Mouse (Mus musculus) layer of hippocampus, postnatal 36 days (tissue): ENCODE results near the gene Btnl10. TPM values are rescaled to one million over a fixed set of nuclear protein-coding genes. Genes with fewer than 3 reads are reported as not detected.

Source experiments
- DNase-seq, 2 experiments: peaks; one replicate each; pipeline ENCODE4 v3.0.0; 2022
- microRNA-seq, 2 experiments: library from miRNA; unstranded; fragments of <30 nt; microRNA quantifications; one replicate each; pipeline ENCODE4 v1.2.0; 2021
- total RNA-seq, 2 experiments: library from RNA; stranded (reverse); gene quantifications; 2 replicates each; pipeline ENCODE4 v1.2.3; 2021

Gene Btnl10
- total RNA-seq, 2 experiments from 2014 or later = 0.12 TPM; not detected in 1

- peak; percentile 73 to 75 for DNase-seq
Measured at GRCm38 (mm10) chr11:58959921-58960465, 42.3 kb downstream of the Btnl10 start.

GRCm38 (mm10) chr11:58961364-58962177 lies 43.9 kb downstream of the Btnl10 start:
- DNase-seq = no peak

GRCm38 (mm10) chr11:58963543-58963942 lies 45.8 kb downstream of the Btnl10 start:
- DNase-seq = no peak

GRCm38 (mm10) chr11:58964216-58964615 lies 46.5 kb downstream of the Btnl10 start:
- no peak for DNase-seq

- DNase-seq = no peak
Measured at GRCm38 (mm10) chr11:58965001-58965760, 47.5 kb downstream of the Btnl10 start.

GRCm38 (mm10) chr11:58967346-58967745 lies 49.6 kb downstream of the Btnl10 start:
- DNase-seq = no peak

- DNase-seq = no peak
Measured at GRCm38 (mm10) chr11:58968551-58968950, 50.8 kb downstream of the Btnl10 start.

GRCm38 (mm10) chr11:58969027-58969426 lies 51.3 kb downstream of the Btnl10 start:
- no peak for DNase-seq

GRCm38 (mm10) chr11:58969659-58970058 lies 52.0 kb downstream of the Btnl10 start:
- no peak for DNase-seq

GRCm38 (mm10) chr11:58970831-58971530 lies 53.3 kb downstream of the Btnl10 start:
- no peak for DNase-seq

- no peak for DNase-seq
Measured at GRCm38 (mm10) chr11:58971796-58972195, 54.1 kb downstream of the Btnl10 start.

- no peak for DNase-seq
Measured at GRCm38 (mm10) chr11:58974414-58974813, 56.7 kb downstream of the Btnl10 start.

Small RNA genes lying within 50 kb of the gene (microRNA-seq; reads per million reads assigned to microRNA genes)
- 0 reads per million in 2 experiments for gene Gm44313

Other genes starting within 250 kb of the Btnl10 start
- not detected for gene Olfr320, start 236.8 kb upstream of the Btnl10 start, total RNA-seq
- not detected for gene Olfr319, start 218.7 kb upstream of the Btnl10 start, total RNA-seq
- not detected for gene Olfr318, start 193.9 kb upstream of the Btnl10 start, total RNA-seq
- under 1 TPM in 1 of 2 experiments, not detected in 1; 0.20 TPM for gene Olfr317, start 178.7 kb upstream of the Btnl10 start, total RNA-seq
- under 1 TPM; 0.45 to 0.48 TPM for gene Olfr316, start 165.2 kb upstream of the Btnl10 start, total RNA-seq
- not detected for gene Olfr315, start 144.7 kb upstream of the Btnl10 start, total RNA-seq
- not detected for gene Olfr314, start 135.0 kb upstream of the Btnl10 start, total RNA-seq
- gene Fam183b, start 115.9 kb upstream of the Btnl10 start, total RNA-seq = 1 to 10 TPM; 5.9 to 7.5 TPM
- not detected for gene Olfr313, start 102.9 kb upstream of the Btnl10 start, total RNA-seq
- not detected for gene Olfr312, start 88.7 kb upstream of the Btnl10 start, total RNA-seq
- gene Olfr311, start 78.7 kb upstream of the Btnl10 start, total RNA-seq = not detected
- 10 to 100 TPM; 19.3 to 20.0 TPM for gene Gm12258, start 70.8 kb upstream of the Btnl10 start, total RNA-seq
- gene 2810021J22Rik, start 50.7 kb upstream of the Btnl10 start, total RNA-seq = 10 to 100 TPM in 1 of 2 experiments, 1 to 10 TPM in 1; 9.7 to 12.2 TPM
- gene Zfp39, start 13.7 kb upstream of the Btnl10 start, total RNA-seq = 1 to 10 TPM; 8.4 to 9.2 TPM
- gene Rnf187, start 21.0 kb downstream of the Btnl10 start, total RNA-seq = 100 to 1,000 TPM; 478 to 523 TPM
- 10 to 100 TPM; 88.8 to 93.5 TPM for gene Hist3h2ba, start 31.0 kb downstream of the Btnl10 start, total RNA-seq
- gene Hist3h2a, start 36.8 kb downstream of the Btnl10 start, total RNA-seq = 10 to 100 TPM; 73.2 to 83.2 TPM
- gene Trim17, start 36.8 kb downstream of the Btnl10 start, total RNA-seq = 1 to 10 TPM; 5.6 to 6.2 TPM
- 10 to 100 TPM; 28.8 to 29.3 TPM for gene Trim11, start 60.2 kb downstream of the Btnl10 start, total RNA-seq
- 1 to 10 TPM; 1.2 to 1.7 TPM for gene Obscn, start 218.5 kb downstream of the Btnl10 start, total RNA-seq
- gene Iba57, start 245.8 kb downstream of the Btnl10 start, total RNA-seq = 1 to 10 TPM; 8.5 to 8.6 TPM